Mouse (Mus musculus) cerebellum, adult 8-10 months (tissue): ENCODE measurements around the gene Wnt1.
"Not testable (repeated sequence)": the region's sequence is repeated elsewhere in the genome, so short reads cannot be mapped to it uniquely, and the experiment has no call there.

ENCODE experiments used
- DNase-seq: peaks from one replicate; pipeline ENCODE4 v3.0.0; 2022

The Wnt1 gene

GRCm38 (mm10) chr15:98806809-98807770, 17.4 kb downstream of the Wnt1 start:
- no peak for DNase-seq

GRCm38 (mm10) chr15:98807895-98808650, 18.4 kb downstream of the Wnt1 start:
- no peak for DNase-seq

- DNase-seq: no peak
These were observed 19.0 kb downstream of the Wnt1 start for GRCm38 (mm10) chr15:98808651-98809134.

- DNase-seq: no peak
These were observed 19.7 kb downstream of the Wnt1 start, which contains the start of gene Ddn for GRCm38 (mm10) chr15:98809390-98809789. Gene Ddn, minus strand, starts transcription at chr15:98809490.

GRCm38 (mm10) chr15:98810212-98810611, 20.6 kb downstream of the Wnt1 start:
- not testable (repeated sequence) for DNase-seq

- DNase-seq: no peak
These were observed 23.2 kb downstream of the Wnt1 start for GRCm38 (mm10) chr15:98812741-98813424.

- no peak for DNase-seq
These were observed 28.5 kb downstream of the Wnt1 start for GRCm38 (mm10) chr15:98818171-98818570.

- no peak for DNase-seq
These were observed 31.3 kb downstream of the Wnt1 start for GRCm38 (mm10) chr15:98820937-98821336.

GRCm38 (mm10) chr15:98821403-98821802, 31.7 kb downstream of the Wnt1 start:
- no peak for DNase-seq

- no peak for DNase-seq
These were observed 32.5 kb downstream of the Wnt1 start for GRCm38 (mm10) chr15:98822147-98822546.

GRCm38 (mm10) chr15:98823434-98823833, 33.8 kb downstream of the Wnt1 start:
- DNase-seq: no peak

GRCm38 (mm10) chr15:98827611-98828011, 38.0 kb downstream of the Wnt1 start:
- DNase-seq: no peak

GRCm38 (mm10) chr15:98830736-98831683, 41.4 kb downstream of the Wnt1 start, which contains the start of gene Prkag1:
Gene Prkag1, minus strand, starts transcription at chr15:98831521.
- peak; percentile 92 for DNase-seq

- DNase-seq: no peak
These were observed 42.0 kb downstream of the Wnt1 start for GRCm38 (mm10) chr15:98831684-98832035.

GRCm38 (mm10) chr15:98832161-98833058, 42.8 kb downstream of the Wnt1 start:
- DNase-seq: no peak

- no peak for DNase-seq
These were observed 43.6 kb downstream of the Wnt1 start for GRCm38 (mm10) chr15:98833281-98833680.

- no peak for DNase-seq
These were observed 44.4 kb downstream of the Wnt1 start for GRCm38 (mm10) chr15:98834059-98834458.

GRCm38 (mm10) chr15:98835291-98835690, 45.6 kb downstream of the Wnt1 start:
- DNase-seq: no peak

GRCm38 (mm10) chr15:98837006-98837742, 47.5 kb downstream of the Wnt1 start:
- DNase-seq: no peak

- DNase-seq: no peak
These were observed 48.1 kb downstream of the Wnt1 start for GRCm38 (mm10) chr15:98837743-98838103.
